Mouse (Mus musculus) adrenal gland, postnatal 36 days (tissue): ENCODE results near the gene Pphln1. TPM values are rescaled to one million over a fixed set of nuclear protein-coding genes. Genes with fewer than 3 reads are reported as not detected.
A peak's percentile ranks its signal among the peaks of the same experiment; 100 is the strongest.

ENCODE experiments used
- DNase-seq, 2 experiments: peaks; one replicate each; pipeline ENCODE4 v3.0.0; 2021; ENCODE audit warnings: mixed read lengths in 1 of 2
- total RNA-seq, 2 experiments: library from RNA; stranded (reverse); gene quantifications; 2 replicates each; pipeline ENCODE4 v1.2.3; 2021

Gene Pphln1
- total RNA-seq, 2 experiments from 2014 or later = 36.9 to 37.4 TPM

DNA sequence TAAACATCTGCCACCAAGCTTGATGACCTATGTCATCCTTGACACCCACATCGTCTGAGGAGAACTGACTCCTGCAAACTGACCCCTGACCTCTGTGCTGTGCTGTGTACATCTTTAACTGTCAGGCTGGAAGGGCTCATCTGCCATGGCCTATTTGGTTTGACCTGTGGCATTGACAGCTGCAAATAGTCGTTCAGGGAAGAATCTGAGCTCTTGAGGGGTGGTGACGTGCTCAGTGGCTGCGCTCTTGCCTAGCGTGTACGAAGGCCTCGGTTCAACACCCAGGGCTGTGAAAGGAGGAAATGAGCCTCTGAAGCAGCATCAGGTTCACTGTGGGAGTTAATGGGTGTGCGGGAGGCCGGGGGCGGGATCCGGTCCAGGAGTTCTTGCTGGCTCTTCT lies 35.7 kb downstream of the Pphln1 start:
- no peak for DNase-seq

DNA sequence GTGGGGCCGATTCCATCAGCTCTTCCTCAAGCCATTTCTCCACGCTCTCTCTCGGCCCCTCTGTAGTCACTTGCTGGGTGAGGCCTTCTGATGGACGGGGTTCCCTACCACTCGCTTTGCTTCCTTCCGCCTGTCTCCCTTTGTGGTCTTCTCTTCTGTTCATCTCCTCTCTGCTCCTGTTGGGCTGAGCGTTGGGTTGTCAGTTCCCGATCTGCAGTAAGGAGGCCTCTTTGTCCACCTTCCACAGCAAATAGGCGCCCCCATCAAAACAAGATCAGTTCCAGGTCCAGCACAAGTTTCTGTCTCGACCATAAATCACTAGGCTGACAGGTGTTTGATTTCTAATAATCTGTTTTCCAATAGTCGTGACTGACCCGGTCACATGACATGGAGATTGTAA lies 37.8 kb downstream of the Pphln1 start:
- DNase-seq = no peak

DNA sequence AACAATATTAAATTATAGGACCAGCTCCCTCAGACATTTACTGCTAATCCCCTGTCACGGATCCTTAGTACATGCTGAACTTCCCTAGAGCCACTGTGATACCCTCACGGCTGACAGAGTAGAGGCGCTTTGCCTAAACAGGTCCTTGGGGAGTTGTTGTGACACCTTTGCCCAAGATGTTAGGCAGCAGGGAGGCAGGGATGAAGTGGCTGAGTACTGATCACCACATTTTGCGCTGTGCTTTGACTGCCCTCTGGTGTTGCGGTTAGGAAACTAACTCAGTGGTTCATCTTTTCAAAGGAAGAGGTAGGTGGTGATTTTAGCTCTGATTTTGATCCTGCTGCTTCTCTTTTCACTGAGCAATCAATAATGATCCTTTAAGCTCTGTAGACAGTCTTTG lies 40.5 kb downstream of the Pphln1 start:
- DNase-seq = peak; percentile 52 to 65

DNA sequence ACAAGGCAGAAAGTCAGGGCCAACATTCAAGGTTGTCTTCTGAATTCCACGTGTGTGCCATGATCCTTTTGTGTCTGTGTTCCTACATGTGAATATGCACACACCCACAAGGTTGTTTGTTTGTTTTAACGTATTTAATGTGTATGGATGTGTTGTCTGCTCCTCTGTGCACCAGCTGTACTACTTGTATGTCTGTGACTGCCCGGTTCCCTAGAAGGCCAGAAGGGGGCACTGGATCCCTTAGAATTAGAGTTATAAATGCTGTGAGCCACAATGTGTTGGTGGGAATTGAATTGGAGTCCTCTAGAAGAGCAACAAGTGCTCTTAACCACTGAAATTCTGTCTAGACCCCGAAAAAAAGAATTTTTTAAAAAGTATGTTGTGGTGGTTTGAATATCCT lies 44.1 kb downstream of the Pphln1 start:
- DNase-seq = peak in 1 of 2 experiments; percentile 16

DNA sequence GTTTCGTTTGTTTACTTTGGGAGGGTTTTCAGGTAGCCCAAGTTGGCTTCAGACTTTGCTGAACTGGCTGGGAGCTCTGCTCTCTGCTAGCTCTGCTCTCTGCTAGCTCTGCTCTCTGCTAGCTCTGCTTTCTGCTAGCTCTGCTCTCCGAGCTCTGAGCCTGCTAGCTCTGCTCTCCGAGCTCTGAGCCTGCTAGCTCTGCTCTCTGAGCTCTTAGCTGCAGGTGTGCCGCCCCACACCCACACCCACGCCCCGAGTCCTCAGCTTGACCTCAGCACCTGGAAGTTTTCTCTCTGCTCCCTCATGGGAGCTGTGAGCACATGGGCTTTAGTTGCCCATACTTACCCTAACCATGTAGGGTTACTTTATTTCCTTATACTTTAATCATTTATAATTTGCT lies 45.5 kb downstream of the Pphln1 start:
- DNase-seq = no peak

DNA sequence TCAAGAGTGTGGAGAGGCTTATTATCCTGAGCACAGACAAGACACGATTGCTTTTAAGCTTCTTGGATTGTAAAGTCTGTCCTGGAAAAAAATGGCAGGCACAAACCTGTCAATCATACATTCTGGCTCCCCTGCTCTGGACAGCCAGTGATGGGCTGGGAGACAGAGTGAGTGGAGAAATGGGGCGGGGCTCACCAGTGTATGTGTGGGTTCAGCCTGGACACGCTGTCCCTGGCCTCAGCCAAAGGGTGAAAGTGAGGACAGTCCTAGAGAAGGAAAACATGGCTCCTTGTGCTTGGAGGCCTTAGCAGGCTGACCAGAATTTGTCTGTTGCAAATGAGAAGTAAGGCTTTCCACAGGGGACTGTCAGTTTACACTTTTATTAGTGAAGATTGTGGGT lies 50.7 kb downstream of the Pphln1 start:
- DNase-seq = no peak

DNA sequence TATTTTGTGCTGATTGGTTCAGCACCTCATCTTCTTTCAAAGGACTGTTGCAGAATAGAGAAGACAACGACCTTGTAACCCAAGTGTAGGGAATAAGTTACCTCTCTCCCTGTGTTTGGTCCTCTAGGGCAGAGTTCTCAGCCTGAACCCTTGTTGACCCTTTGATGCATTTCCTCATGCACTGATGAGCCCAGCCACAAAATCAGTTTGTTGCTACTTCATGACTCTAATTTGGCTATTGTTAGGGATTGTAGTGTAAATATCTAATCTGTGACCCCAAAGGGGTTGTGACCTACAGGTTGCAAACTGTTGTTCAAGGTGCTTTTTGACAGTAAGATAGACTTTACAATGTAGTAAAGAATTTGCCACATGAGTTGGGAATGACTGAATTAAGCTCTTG lies 55.1 kb downstream of the Pphln1 start:
- no peak for DNase-seq

DNA sequence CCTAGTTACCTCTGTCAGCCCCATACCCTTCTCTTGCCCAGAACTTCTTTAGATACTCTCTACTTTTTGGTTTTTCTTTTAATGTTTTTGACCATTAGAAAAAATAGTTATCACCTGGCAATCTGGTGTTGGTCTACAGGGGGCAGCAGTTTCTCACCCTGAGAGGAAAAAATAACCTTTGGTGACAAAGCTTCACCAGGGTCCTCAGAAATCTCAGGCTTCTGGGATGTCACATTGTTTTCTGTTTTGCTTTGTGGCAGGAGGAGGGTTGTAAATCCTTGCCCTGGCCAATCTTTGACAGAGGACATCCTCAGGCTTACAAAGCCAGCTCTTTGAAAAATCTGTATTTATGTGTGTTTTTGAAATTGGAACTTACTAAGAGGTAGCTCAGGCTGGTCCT lies 57.9 kb downstream of the Pphln1 start:
- DNase-seq = peak in 1 of 2 experiments; percentile 35

DNA sequence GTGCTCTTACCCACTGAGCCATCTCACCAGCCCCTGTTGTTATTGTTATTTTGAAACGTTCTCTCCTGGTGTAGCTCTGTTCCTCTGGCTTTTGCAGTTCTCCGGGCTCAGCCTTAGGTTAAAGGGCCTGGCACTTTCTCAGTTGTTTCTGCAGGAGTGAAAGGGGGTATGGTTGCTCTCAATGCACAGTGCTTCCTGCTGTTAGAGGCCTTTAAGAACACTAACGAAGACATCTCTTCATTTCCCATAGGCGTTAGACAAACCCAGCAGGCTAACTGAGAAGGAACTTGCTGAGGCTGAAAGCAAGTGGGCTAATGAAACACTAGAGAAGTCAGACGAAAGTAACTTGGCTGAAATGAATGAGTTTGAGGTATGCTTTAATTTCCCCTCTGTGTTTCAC lies 61.3 kb downstream of the Pphln1 start:
- DNase-seq = no peak

DNA sequence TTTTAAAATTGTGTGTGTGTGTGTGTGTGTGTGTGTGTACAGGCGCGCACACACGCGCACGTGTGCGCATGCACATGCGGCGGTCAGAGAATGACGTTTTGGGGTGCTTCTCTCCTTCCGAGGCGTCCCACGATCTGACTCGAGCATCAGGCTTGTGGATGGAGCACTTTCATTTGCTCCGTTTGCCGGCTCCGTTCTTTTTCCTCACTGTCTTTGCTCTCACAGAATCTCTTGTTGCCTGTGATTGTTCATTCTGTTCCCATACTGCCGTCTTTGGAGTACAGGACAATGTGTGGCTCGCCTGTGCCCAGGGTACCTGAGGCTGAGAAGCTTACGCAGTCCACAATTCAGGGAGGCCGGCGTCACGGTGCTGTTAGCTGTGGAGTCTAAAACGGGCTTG lies 62.9 kb downstream of the Pphln1 start:
- DNase-seq = no peak

DNA sequence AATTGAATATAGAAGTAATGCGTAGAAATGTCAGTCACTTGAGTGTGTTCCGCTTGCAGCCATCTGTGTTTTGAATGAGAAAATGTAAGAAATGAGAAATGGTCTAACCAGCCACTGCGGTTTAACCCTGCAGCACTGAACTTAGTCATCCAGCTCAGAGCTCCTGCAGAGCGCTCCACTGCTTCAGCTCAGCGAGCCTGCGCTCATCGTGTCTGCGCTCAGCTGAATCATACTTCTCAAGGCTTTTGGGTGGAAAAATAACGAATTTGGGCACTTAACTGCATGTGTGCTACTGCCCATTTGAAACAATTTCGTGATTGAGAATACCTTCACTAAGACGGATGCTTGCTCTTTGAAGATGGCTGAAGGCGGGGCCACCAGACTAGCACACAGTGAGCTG lies 73.5 kb downstream of the Pphln1 start:
- DNase-seq = peak; percentile 64 to 77

DNA sequence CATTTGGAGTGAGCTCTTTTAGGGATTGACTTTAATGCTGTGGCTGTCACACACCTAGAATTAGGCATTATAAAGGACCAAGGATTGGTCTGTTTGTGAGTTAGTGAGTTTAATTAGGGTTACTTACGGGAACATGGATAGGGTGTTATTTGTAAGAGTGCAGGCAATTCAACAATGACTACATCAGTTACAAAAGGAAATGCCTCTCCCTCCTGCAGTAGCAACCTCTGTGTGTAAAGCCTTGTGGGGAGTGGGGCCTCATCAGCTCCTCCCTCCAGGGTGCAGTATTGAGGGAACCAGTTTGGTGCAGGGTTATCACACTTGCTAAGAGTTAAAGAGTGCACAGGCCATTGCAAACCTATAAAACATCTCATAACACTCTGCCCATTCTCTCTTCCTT lies 73.9 kb downstream of the Pphln1 start:
- no peak for DNase-seq

DNA sequence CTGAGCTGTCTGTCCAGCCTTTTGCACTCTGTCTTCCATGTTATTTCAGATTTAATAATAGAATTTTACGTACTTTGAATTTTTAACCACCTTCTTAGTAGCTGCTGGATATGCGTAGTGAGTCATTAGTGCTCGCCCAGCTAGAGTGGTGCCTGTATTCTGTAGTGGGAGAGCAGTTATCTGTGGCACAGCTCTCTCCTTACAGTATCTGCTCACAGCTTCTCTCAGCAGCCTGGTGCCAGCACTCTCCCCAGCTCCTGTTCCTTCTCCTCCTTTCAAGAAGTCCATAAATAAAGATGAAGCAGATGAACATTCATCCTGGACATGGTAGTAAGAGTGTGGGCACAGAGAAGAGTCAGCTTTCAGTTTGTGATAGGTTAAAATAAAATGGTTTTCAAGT lies 76.1 kb downstream of the Pphln1 start:
- DNase-seq = no peak

DNA sequence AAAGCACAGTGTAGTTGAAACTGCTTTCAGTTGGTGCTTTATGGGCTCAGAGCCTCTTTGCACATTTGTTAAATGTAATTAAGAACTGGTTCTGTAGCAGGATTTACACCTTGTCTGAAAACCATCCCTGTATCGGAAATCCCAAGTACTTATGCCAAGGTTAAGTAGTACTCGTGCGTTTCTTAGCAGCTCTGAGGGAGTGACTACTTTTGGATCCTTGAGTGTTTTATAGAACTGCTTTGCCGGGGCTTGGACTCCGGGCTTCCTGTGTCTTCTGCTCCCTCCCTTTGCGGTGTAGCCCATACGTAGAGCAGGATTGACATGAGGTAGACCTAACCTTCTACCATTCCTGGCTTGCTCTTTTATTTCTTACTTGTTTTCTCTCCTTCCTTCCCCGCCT lies 77.5 kb downstream of the Pphln1 start:
- DNase-seq = no peak

DNA sequence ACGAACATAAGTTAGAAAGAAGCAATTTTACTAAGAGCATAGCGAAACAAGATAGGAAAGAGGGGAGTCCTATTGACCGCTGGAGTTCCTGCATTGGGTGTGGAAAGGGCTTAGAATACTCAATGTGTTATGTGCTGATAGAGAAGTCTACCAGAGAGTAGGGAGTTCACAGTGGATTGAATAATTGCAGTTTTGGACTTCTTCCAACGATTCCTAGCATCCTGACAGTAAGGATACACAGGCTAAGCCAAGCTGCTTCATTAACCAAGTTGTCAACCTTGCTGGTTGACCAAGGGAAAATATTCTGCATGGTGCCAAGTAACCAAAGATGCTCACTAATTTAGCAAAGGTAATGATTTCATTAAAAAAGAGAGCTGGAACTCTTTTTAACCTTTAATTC lies 79.6 kb downstream of the Pphln1 start:
- DNase-seq = no peak

DNA sequence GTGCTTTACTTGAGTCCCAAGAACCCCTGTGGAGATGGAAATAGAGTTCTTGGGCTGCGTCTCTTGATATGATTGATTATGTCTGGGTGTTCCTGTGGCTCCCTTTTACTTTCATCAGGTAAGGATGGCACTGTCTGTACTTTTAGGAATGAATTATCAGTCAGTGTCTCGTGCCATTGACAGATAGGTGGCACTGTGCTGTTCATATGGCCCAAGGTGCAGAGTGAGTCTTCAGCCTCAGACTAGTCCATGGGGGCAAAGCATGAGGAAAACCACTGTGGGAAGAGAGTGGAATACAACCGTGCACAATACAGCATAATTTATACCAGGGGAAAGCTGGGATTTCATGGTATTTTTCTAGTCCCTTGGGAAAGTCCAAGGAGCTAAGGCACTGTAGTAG lies 80.5 kb downstream of the Pphln1 start:
- DNase-seq = no peak

DNA sequence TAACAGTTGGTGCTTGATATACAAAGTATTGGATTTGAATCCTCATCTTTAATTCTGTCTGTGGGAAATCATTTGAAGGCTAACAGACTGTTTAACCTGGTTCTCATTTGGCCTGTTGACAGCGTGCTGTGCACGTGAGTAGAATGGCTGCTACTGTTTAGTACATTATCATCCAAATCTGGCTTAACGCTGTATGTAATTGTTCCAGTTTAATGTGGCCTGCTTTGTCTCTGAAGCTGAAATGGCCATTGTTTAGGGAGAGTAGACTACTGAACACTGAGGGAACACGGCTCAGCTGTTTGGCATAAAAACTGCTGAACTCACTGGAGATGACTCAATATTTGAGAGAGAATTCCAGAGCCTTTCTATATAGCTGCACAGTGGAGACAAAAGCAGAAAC lies 81.3 kb downstream of the Pphln1 start:
- no peak for DNase-seq

DNA sequence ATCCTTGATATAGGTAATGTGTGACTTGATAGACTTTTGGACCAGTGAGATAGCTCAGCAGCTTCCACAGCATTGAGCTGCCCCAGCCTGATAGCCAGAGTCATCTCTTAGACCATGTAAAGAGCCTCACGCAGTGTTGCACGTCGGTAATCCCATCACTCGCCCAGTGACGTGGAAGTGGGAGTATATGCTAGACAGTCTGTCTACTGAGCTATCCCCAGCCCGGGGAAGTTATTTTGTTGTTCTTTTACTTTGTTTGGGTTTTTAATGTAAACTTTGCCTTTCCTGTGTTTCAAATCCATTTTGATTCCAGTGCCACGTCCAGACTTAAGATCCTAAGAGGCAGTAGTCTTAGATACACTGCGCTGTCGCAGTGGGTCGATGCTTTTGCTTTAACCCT lies 83.0 kb downstream of the Pphln1 start:
- no peak for DNase-seq

DNA sequence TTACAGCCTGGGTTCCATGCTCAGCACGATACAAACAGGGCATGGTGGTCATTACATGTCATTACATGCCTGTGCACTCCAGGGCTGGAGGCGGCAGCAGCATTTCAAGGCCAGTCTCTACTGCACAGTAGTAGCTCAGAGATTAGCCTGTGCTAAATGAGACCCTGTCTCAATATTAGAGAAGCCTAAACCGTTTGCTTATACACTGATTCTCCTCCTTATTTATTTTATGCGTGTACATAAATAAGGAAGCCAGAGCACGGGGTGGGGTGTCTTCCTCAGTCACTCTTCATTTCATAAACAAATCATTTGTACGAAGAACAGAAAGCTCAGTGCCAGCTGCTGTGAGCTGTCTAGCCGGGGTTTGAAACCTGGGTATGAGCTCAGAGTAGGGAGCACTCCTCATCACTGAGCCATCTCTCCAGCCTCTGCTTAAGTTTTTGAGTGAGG lies 86.1 kb downstream of the Pphln1 start:
- no peak for DNase-seq

DNA sequence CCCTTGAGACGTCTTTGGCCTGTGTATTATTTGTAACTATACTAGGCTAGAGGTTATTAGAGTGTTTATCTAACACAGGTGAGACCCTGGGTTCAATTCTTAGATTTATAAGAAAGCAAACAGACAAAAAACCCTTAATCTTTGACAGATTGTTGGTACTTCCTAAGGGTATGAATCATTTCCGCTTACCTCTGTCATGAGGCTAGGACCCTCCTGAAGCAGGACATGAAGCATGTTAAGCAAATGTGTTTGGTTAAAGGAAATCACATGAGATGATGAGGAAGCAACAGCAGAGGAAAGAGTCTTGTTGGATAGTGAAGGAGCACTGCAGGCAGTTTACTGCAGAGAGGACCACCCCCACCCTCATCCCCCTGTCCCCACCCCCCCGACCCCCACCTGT lies 87.1 kb downstream of the Pphln1 start:
- no peak for DNase-seq

DNA sequence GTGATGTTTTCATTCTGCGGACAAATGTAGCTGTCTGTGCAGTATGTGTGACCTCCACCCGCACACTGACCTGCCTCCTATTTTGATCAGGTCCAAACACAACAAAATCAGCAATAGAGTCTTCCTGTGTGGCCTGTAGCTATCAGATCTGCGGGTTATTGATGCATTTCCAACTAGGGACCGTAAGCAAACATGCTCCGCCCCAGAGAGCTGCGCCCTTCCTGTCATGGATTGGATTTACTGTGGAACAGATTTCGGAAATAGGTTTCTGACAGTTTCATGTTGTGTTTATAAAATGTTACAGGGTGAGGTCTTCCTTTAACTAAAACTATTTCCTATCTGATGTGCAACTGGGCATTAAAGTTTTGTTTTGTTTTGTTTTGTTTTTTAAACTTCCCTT lies 87.9 kb downstream of the Pphln1 start:
- no peak for DNase-seq

DNA sequence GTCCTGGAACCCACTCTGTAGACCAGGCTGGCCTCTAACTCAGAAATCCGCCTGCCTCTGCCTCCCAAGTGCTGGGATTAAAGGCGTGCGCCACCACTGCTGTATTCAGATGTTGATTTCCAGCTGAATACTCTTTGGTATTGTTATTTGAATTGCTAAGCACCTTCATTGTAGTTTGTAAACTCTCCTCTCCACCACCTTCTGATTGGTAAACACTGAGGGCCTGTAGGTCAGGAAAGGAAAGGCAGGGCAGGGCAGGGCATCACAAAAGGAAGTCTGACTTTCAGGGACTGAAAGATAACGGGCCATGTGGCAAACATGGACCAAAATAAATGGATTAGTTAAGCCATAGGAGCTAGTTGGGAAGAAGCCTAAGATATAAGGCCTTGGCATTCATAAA lies 91.4 kb downstream of the Pphln1 start:
- no peak for DNase-seq

DNA sequence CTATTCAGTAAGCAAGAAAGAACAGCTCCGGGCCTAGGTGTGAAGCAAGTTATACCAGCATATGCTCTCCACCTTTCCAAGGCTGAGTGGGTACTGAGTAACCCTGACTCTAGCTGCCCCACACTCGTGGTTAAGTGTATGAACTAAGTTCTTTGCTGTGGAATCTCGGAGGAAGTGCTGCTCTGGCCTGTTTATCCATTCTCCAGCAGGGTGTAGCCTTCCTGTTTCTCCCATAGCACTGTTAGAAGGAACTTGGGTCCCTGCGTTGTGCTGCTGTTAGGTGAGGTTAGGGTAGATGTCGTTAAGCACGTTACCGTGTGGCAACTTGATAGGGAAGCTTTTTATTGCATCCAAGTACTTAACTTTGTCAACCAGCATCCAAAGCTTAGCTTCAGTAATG lies 96.5 kb downstream of the Pphln1 start:
- DNase-seq = no peak

DNA sequence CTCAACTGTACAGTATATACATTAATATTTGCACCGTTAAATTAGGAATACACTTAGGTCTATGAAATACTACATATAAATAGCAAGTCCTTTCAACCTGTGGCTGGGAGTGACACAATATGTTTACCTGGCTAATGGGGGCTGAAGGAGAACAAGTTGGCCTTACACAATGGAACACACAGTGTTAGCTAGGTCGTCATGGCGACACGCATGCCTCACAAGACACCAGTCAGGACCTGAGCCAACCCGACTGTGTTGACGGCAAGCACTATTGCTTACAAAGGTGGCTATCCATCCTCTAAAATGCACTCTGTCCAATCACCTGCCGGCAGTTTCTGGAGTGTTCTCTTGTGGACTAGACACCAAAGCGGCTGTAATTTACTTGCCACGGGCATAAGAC lies 101.7 kb downstream of the Pphln1 start:
- no peak for DNase-seq

DNA sequence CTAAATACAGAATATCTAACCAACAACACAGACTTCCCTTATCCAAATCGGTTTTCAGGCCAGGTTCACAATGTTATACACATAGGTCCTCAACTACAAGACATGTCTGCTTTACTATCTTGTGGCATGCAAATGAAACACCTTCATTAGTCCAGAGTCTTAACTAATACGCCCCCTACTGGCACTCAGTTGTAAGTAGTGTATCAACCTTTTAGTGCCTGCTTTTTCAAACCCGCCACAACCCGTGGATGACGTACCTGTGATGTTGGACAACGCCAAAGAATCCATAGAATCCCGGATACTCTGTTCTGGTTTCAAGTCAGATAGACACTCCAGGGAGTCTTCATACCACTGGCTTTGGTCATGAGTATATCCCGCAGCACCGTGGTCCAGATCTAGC lies 104.6 kb downstream of the Pphln1 start:
- DNase-seq = no peak
